Mouse (Mus musculus) right cerebral cortex, postnatal 4 days (tissue): ENCODE results near the gene Kalrn.
A peak's percentile ranks its signal among the peaks of the same experiment; 100 is the strongest.

Source experiments
- DNase-seq: peaks from one replicate; pipeline ENCODE4 v3.0.0-alpha.2; 2022

The Kalrn gene

GRCm38 (mm10) chr16:34552731-34553130, 20.6 kb downstream of the Kalrn start:
- no peak for DNase-seq

GRCm38 (mm10) chr16:34549470-34549999, 23.8 kb downstream of the Kalrn start:
- no peak for DNase-seq

- no peak for DNase-seq
These were observed 26.4 kb downstream of the Kalrn start for GRCm38 (mm10) chr16:34546805-34547509.

- DNase-seq = no peak
These were observed 29.6 kb downstream of the Kalrn start for GRCm38 (mm10) chr16:34543754-34544153.

GRCm38 (mm10) chr16:34542341-34542740, 31.0 kb downstream of the Kalrn start:
- DNase-seq = no peak

GRCm38 (mm10) chr16:34538679-34539185, 34.6 kb downstream of the Kalrn start:
- no peak for DNase-seq

- DNase-seq = no peak
These were observed 37.0 kb downstream of the Kalrn start for GRCm38 (mm10) chr16:34536300-34536699.

- DNase-seq = no peak
These were observed 38.2 kb downstream of the Kalrn start for GRCm38 (mm10) chr16:34535135-34535534.

- peak; percentile 61 for DNase-seq
These were observed 41.8 kb downstream of the Kalrn start for GRCm38 (mm10) chr16:34531506-34531905.

GRCm38 (mm10) chr16:34530029-34530428, 43.3 kb downstream of the Kalrn start:
- no peak for DNase-seq

GRCm38 (mm10) chr16:34528234-34528983, 44.9 kb downstream of the Kalrn start:
- no peak for DNase-seq

GRCm38 (mm10) chr16:34526378-34526777, 47.0 kb downstream of the Kalrn start:
- DNase-seq = no peak

GRCm38 (mm10) chr16:34525866-34526265, 47.5 kb downstream of the Kalrn start:
- DNase-seq = peak; percentile 26

- no peak for DNase-seq
These were observed 48.1 kb downstream of the Kalrn start for GRCm38 (mm10) chr16:34525205-34525604.

GRCm38 (mm10) chr16:34521061-34521460, 52.3 kb downstream of the Kalrn start:
- DNase-seq = no peak

- DNase-seq = no peak
These were observed 56.4 kb downstream of the Kalrn start for GRCm38 (mm10) chr16:34516891-34517398.

GRCm38 (mm10) chr16:34515485-34515884, 57.8 kb downstream of the Kalrn start:
- DNase-seq = no peak

GRCm38 (mm10) chr16:34513956-34514593, 59.3 kb downstream of the Kalrn start:
- DNase-seq = peak; percentile 40

- DNase-seq = no peak
These were observed 61.0 kb downstream of the Kalrn start for GRCm38 (mm10) chr16:34512326-34512725.

GRCm38 (mm10) chr16:34508125-34508524, 65.2 kb downstream of the Kalrn start:
- no peak for DNase-seq

GRCm38 (mm10) chr16:34506048-34506447, 67.3 kb downstream of the Kalrn start:
- no peak for DNase-seq

- no peak for DNase-seq
These were observed 69.1 kb downstream of the Kalrn start for GRCm38 (mm10) chr16:34504250-34504649.

GRCm38 (mm10) chr16:34502110-34502509, 71.2 kb downstream of the Kalrn start:
- no peak for DNase-seq
